Mouse (Mus musculus): Measurements from ENCODE around the gene Osbpl3. TPM values are rescaled to one million over a fixed set of nuclear protein-coding genes. Genes with fewer than 3 reads are reported as not detected.

Osbpl3 gene
- polyA plus RNA-seq, 1 experiment from 2014 or later = 14.5 TPM

DNA sequence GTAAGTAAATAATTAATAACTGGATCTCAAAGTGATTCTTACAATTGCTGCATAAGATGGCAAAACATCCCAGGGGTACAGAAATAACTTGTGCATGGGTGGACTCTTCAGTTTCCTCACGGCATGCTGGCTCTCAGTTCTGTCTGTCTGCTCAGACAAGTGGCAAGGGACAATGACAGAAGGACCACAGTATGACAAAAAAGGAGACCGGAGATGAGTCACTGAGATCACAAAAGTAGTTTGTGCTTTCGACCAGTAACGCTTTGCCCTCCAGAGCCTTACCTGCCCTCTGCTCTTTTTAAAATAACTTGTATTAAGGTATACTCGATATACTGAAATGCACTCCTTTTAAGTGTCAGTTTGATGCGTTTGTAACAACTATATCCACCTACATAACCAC lies 55.8 kb downstream of the Osbpl3 start:
- Histone ChIP-seq H3K4me2 (replicated peaks) (no peak overlapping the region), H3K27me3 (no peaks in the 10 kb centered on the region), H3K4me3 (replicated peaks) (no peak overlapping the region), H3K9me3 (replicated peaks) (no peaks in the 10 kb centered on the region), H3K36me3 (no peaks in the 10 kb centered on the region), H3K27ac (replicated peaks) (no peak overlapping the region), H3K4me1 (0 out of 2 replicates have a peak, but pooled peaks cover 3% of the 10 kb centered on the region), H3K9ac (no peak overlapping the region)
- WGBS = 78% methylated on average over 6 of the region's 6 CpGs
- no peak for ATAC-seq (ENCODE audit: insufficient number of reproducible peaks, low FRiP score, low TSS enrichment, low read depth)

DNA sequence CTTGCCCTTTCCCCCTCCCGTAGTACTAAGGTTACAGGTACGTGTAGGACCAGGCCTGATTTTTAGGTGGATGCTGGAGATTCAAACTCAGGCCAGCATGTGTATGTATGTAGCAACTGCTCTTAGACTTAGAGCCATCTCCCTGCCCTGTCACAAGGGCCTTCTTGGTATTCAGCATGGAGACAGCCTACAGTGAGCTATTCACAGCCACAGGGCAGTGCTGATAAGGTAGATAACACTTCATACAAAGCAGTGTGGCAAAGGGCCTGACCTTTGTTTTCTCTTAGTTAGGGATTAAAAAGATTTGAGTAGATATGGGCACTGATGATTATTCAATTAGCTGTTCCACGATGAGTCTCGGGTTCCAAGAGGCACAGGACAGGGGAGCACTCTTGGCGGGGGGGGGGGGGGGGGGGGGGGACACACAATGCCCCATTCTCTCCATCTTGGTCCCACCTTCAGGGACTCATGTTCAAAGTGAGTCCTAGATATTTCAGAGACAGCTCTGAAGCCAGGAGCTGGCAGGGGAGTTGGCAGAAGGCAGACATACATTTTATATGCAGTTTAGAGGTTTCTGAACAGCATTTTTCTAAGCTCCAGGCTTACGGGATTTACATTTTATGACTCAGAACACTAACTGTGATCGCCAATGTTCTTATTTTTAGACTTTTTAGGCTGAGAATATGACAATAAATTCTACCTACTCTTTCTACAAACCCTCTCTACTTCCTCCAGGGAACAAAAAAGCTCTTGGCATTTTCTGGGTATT lies 56.4 kb downstream of the Osbpl3 start:
- Histone ChIP-seq H3K4me2 (replicated peaks) (no peak overlapping the region), H3K36me3 (no peaks in the 10 kb centered on the region), H3K4me3 (replicated peaks) (no peak overlapping the region), H3K9ac (no peak overlapping the region), H3K27me3 (no peaks in the 10 kb centered on the region), H3K27ac (replicated peaks) (no peak overlapping the region), H3K4me1 (0 out of 2 replicates have a peak, but pooled peaks cover 3% of the 10 kb centered on the region), H3K9me3 (replicated peaks) (no peaks in the 10 kb centered on the region)
- no peak for ATAC-seq (ENCODE audit: insufficient number of reproducible peaks, low FRiP score, low TSS enrichment, low read depth)
- WGBS = 42% methylated on average over 7 of the region's 7 CpGs

DNA sequence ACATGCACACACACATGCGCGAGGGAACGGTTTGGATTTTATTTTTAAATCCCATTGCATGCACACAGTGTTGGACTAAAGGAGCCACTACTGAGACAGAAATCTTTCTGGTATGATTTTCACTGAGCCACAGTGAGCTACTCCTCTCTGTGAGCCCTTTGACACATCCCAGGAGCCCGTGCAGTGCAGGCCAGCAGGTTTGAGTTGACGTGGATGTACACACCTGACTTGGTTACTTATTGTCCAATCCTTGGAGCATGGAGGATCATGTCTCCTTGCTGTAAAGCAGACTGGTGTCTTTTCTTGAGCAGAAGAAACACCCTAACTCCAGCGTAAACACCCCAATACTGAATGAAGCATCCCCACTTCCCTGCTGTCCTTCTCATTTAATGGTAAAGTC lies 57.7 kb downstream of the Osbpl3 start:
- Histone ChIP-seq H3K4me2 (replicated peaks) (no peak overlapping the region), H3K4me1 (0 out of 2 replicates have a peak, but pooled peaks cover under 1% of the 10 kb centered on the region), H3K27ac (replicated peaks) (no peak overlapping the region), H3K9me3 (replicated peaks) (no peaks in the 10 kb centered on the region), H3K9ac (no peak overlapping the region), H3K27me3 (no peaks in the 10 kb centered on the region), H3K36me3 (no peaks in the 10 kb centered on the region), H3K4me3 (replicated peaks) (no peak overlapping the region)
- ATAC-seq (ENCODE audit: insufficient number of reproducible peaks, low FRiP score, low TSS enrichment, low read depth) = no peak
- WGBS = 91% methylated on average over 6 of the region's 6 CpGs

DNA sequence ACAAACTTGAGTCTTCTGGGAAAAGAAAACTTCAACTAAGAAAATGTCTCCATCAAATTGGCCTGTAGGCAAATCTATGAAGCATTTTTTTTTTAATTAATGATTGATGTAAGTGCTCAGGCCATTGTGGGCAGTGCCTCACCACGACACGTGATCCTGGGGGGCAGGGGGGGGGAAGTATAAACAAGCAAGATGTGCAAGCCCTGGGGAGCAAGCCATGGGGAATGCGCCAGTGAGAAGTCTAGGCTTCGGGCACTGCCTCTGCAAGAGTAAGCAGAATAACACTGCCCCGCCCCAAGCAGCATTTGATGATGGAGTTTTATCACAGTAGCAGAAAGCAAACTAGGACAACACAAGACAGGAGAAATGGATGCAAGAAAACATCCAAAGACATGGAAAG lies 58.9 kb downstream of the Osbpl3 start:
- Histone ChIP-seq H3K9ac (no peak overlapping the region), H3K4me3 (replicated peaks) (no peak overlapping the region), H3K4me2 (replicated peaks) (no peak overlapping the region), H3K27ac (replicated peaks) (no peak overlapping the region), H3K4me1 (no peaks in the 10 kb centered on the region), H3K9me3 (replicated peaks) (no peaks in the 10 kb centered on the region), H3K36me3 (no peaks in the 10 kb centered on the region), H3K27me3 (no peaks in the 10 kb centered on the region)
- 54% methylated on average over 5 of the region's 5 CpGs for WGBS
- no peak for ATAC-seq (ENCODE audit: insufficient number of reproducible peaks, low FRiP score, low TSS enrichment, low read depth)

DNA sequence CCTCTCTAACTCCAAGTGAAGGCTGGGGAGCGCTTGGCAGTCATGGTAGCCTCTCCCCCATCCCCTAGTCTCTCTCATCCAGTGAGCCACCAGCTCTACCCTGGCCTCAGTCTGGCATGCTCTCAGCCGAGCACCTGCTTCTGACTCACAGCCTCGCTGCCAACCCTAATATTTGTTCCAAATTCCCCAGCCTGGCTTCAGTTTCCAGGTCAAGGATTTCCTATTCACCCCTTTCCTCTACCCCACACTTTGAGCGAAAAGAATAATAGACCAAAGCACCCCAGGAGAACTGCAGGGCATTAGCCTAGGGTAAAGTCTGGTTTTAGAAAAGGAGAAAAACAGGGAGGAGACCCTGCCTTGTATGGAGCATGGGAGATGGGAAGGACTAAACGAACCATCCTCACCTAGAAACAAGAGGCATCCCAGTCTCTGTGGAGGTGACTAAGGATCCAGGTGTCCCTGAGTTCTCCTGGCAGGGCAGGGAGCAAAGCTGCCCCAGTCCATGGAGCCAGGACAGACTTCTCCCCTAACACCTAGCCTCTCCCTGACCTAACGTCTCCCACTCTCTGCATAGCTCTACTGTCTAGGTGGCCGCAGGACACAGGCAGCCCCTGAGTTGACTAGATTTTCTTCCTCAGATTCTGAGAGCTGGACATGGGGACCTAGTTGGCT lies 60.2 kb downstream of the Osbpl3 start:
- Histone ChIP-seq H3K4me3 (replicated peaks) (no peak overlapping the region), H3K27ac (replicated peaks) (no peak overlapping the region), H3K4me1 (no peaks in the 10 kb centered on the region), H3K9me3 (replicated peaks) (no peaks in the 10 kb centered on the region), H3K4me2 (replicated peaks) (no peak overlapping the region), H3K27me3 (no peaks in the 10 kb centered on the region), H3K36me3 (no peaks in the 10 kb centered on the region), H3K9ac (no peak overlapping the region)
- WGBS = 68% methylated on average over 7 of the region's 7 CpGs
- no peak for ATAC-seq (ENCODE audit: insufficient number of reproducible peaks, low FRiP score, low TSS enrichment, low read depth)

- Histone ChIP-seq H3K4me3 (replicated peaks) (no peak overlapping the region), H3K9ac (no peak overlapping the region), H3K27ac (replicated peaks) (no peak overlapping the region), H3K27me3 (no peaks in the 10 kb centered on the region), H3K4me1 (no peaks in the 10 kb centered on the region), H3K36me3 (no peaks in the 10 kb centered on the region), H3K9me3 (replicated peaks) (no peaks in the 10 kb centered on the region), H3K4me2 (replicated peaks) (no peak overlapping the region)
- no peak for ATAC-seq (ENCODE audit: insufficient number of reproducible peaks, low FRiP score, low TSS enrichment, low read depth)
- 79% methylated on average over 3 of the region's 3 CpGs for WGBS
Measured at GRCm38 (mm10) chr6:50394432-50394831, 61.6 kb downstream of the Osbpl3 start.

GRCm38 (mm10) chr6:50393960-50394359 lies 62.0 kb downstream of the Osbpl3 start:
- no peak for ATAC-seq (ENCODE audit: insufficient number of reproducible peaks, low FRiP score, low TSS enrichment, low read depth)
- no peaks in the 10 kb centered on the region for H3K4me1 ChIP-seq
- H3K9me3 ChIP-seq (replicated peaks) = no peaks in the 10 kb centered on the region
- no peak overlapping the region for H3K4me2 ChIP-seq (replicated peaks)
- no peak overlapping the region for H3K9ac ChIP-seq
- no peak overlapping the region for H3K4me3 ChIP-seq (replicated peaks)
- WGBS = 81% methylated on average over 8 of the region's 8 CpGs
- no peak overlapping the region for H3K27ac ChIP-seq (replicated peaks)
- no peaks in the 10 kb centered on the region for H3K27me3 ChIP-seq
- H3K36me3 ChIP-seq = no peaks in the 10 kb centered on the region

- H3K4me2 ChIP-seq (replicated peaks) = no peak overlapping the region
- no peak overlapping the region for H3K9ac ChIP-seq
- no peaks in the 10 kb centered on the region for H3K4me1 ChIP-seq
- H3K27me3 ChIP-seq = no peaks in the 10 kb centered on the region
- no peak for ATAC-seq (ENCODE audit: insufficient number of reproducible peaks, low FRiP score, low TSS enrichment, low read depth)
- 87% methylated on average over 3 of the region's 3 CpGs for WGBS
- H3K27ac ChIP-seq (replicated peaks) = no peak overlapping the region
- H3K36me3 ChIP-seq = no peaks in the 10 kb centered on the region
- no peaks in the 10 kb centered on the region for H3K9me3 ChIP-seq (replicated peaks)
- no peak overlapping the region for H3K4me3 ChIP-seq (replicated peaks)
Measured at GRCm38 (mm10) chr6:50391951-50392350, 64.0 kb downstream of the Osbpl3 start.

- no peak for ATAC-seq (ENCODE audit: insufficient number of reproducible peaks, low FRiP score, low TSS enrichment, low read depth)
- Histone ChIP-seq H3K4me1 (no peaks in the 10 kb centered on the region), H3K4me3 (replicated peaks) (no peak overlapping the region), H3K36me3 (no peaks in the 10 kb centered on the region), H3K27me3 (no peaks in the 10 kb centered on the region), H3K9ac (no peak overlapping the region), H3K4me2 (replicated peaks) (no peak overlapping the region), H3K9me3 (replicated peaks) (no peaks in the 10 kb centered on the region), H3K27ac (replicated peaks) (no peak overlapping the region)
- WGBS = 68% methylated on average over 5 of the region's 5 CpGs
Measured at GRCm38 (mm10) chr6:50390313-50390712, 65.7 kb downstream of the Osbpl3 start.

DNA sequence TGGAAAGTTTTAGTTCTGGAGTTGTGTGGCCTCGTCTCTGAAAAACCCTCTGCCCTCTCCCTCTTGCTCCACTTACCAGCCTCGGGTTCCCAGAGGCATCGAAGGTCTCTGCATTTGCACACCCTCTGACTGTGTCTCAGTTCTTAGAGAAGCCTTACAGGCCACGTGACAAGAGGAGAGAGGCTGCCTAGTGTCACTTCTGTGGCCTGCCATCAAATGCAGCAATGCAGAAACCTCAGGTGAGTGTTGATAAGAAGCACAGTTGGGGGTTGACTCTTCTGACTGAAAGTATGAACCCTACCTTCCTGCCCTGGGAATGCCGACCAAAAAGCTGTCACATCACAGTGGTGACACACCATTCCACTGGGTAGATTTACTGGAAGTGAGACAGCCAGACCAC lies 68.4 kb downstream of the Osbpl3 start:
- no peaks in the 10 kb centered on the region for H3K36me3 ChIP-seq
- no peak overlapping the region for H3K27ac ChIP-seq (replicated peaks)
- no peak for ATAC-seq (ENCODE audit: insufficient number of reproducible peaks, low FRiP score, low TSS enrichment, low read depth)
- no peak overlapping the region for H3K4me3 ChIP-seq (replicated peaks)
- 69% methylated on average over 5 of the region's 5 CpGs for WGBS
- no peaks in the 10 kb centered on the region for H3K9me3 ChIP-seq (replicated peaks)
- no peaks in the 10 kb centered on the region for H3K4me1 ChIP-seq
- no peak overlapping the region for H3K9ac ChIP-seq
- H3K4me2 ChIP-seq (replicated peaks) = no peak overlapping the region
- no peaks in the 10 kb centered on the region for H3K27me3 ChIP-seq

DNA sequence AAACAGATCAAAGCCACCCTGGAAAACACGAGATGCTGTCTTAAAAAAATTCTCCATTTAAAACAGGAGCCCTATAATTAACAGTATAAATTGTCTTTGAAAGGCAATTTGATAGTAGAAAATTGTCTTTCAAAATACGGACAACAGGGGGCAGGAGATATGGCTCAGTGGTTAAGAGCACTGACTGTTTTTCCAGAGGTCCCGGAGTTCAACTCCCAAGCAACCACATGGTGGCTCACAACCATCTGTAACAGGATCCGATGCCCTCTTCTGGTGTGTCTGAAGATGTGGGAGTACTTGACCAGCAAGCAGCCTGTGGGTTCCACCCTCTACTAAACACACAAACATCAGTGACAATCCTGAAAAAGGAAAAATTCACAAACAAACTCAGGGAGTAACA lies 69.5 kb downstream of the Osbpl3 start:
- H3K4me1 ChIP-seq = peaks cover 8% of the 10 kb centered on the region
- H3K27me3 ChIP-seq = no peaks in the 10 kb centered on the region
- H3K27ac ChIP-seq (replicated peaks) = no peak overlapping the region
- H3K9ac ChIP-seq = no peak overlapping the region
- no peak overlapping the region for H3K4me3 ChIP-seq (replicated peaks)
- 77% methylated on average over 4 of the region's 4 CpGs for WGBS
- no peak for ATAC-seq (ENCODE audit: insufficient number of reproducible peaks, low FRiP score, low TSS enrichment, low read depth)
- H3K4me2 ChIP-seq (replicated peaks) = no peak overlapping the region
- no peaks in the 10 kb centered on the region for H3K9me3 ChIP-seq (replicated peaks)
- no peaks in the 10 kb centered on the region for H3K36me3 ChIP-seq
